Comparison of ENCODE assay signal across 10 mouse cellular contexts in genomic region chr4:114611166-114611929, GRCm38 (mm10).
A peak's percentile ranks its signal among the peaks of the same experiment; 100 is the strongest.
DNase-seq lines count a peak whose midpoint lies in the region; ATAC-seq and TF ChIP-seq lines count a peak whose summit lies in the region.
"Had no signal": no experiment of that assay in that cellular context is flagged by ENCODE, and none has a peak within 500 bp of the region (broad histone marks: within the 10 kb centered on the region; RNA-seq: fewer than 3 reads in every experiment).

No protein-coding gene starts in this region.

- DNase-seq in forebrain, postnatal 0 days: peak; percentile 20
- DNase-seq in forebrain, embryonic 14.5 days (ENCODE audit: low spot score): no peak
- DNase-seq in left cerebral cortex, adult 18-20 months (ENCODE audit: low spot score in 2 of 2): peak; percentile 36 to 48
- no peak for DNase-seq in left cerebral cortex, adult 11 months (ENCODE audit: low spot score)
- peak; percentile 21 for DNase-seq in ES-CJ7 (ENCODE audit: low read depth, low spot score)
- DNase-seq in heart, postnatal 4 days: peak; percentile 46
- no peak for DNase-seq in urinary bladder, adult 18-20 months (ENCODE audit: low spot score in 2 of 2)
- DNase-seq: cerebellum, adult 11 months had no signal

- H3K9ac ChIP-seq in forebrain, postnatal 0 days: no peak overlapping the region
- H3K9ac ChIP-seq in forebrain, embryonic 14.5 days (ENCODE audit: low read length): no peak overlapping the region
- H3K9ac ChIP-seq in forebrain, embryonic 15.5 days (replicated peaks): no peak overlapping the region
- H3K9ac ChIP-seq: liver, embryonic 15.5 days had no signal

- no peaks in the 10 kb centered on the region for H3K4me1 ChIP-seq in forebrain, postnatal 0 days (ENCODE audit: insufficient read depth)
- no peaks in the 10 kb centered on the region for H3K4me1 ChIP-seq in forebrain, embryonic 14.5 days (ENCODE audit: control insufficient read depth, insufficient read depth, low read length)
- no peaks in the 10 kb centered on the region for H3K4me1 ChIP-seq in forebrain, embryonic 15.5 days
- H3K4me1 ChIP-seq: liver, embryonic 15.5 days had no signal

- no peaks in the 10 kb centered on the region for H3K36me3 ChIP-seq in forebrain, postnatal 0 days (ENCODE audit: insufficient read depth)
- no peaks in the 10 kb centered on the region for H3K36me3 ChIP-seq in forebrain, embryonic 14.5 days (ENCODE audit: control insufficient read depth, insufficient read depth, low read length)
- H3K36me3 ChIP-seq in forebrain, embryonic 15.5 days: no peaks in the 10 kb centered on the region
- H3K36me3 ChIP-seq: liver, embryonic 15.5 days had no signal

- 0 out of 2 replicates have a peak, but pooled peaks have one; percentile 25 for ATAC-seq in forebrain, postnatal 0 days
- no peak for ATAC-seq in forebrain, embryonic 14.5 days
- ATAC-seq in forebrain, embryonic 15.5 days (replicated peaks): no peak

- H3K9me3 ChIP-seq in forebrain, postnatal 0 days (ENCODE audit: low read length): no peaks in the 10 kb centered on the region
- H3K9me3 ChIP-seq in forebrain, embryonic 14.5 days (replicated peaks; ENCODE audit: control insufficient read depth, low read length): no peaks in the 10 kb centered on the region
- H3K9me3 ChIP-seq in forebrain, embryonic 15.5 days: no peaks in the 10 kb centered on the region
- H3K9me3 ChIP-seq: liver, embryonic 15.5 days had no signal

- no peak overlapping the region for H3K4me3 ChIP-seq in forebrain, postnatal 0 days (ENCODE audit: low read depth, low read length)
- H3K4me3 ChIP-seq in forebrain, embryonic 14.5 days (ENCODE audit: low read depth, low read length): no peak overlapping the region
- no peak overlapping the region for H3K4me3 ChIP-seq in forebrain, embryonic 15.5 days
- H3K4me3 ChIP-seq: liver, embryonic 15.5 days had no signal

- H3K4me2 ChIP-seq in forebrain, postnatal 0 days (ENCODE audit: low read depth): no peak overlapping the region
- H3K4me2 ChIP-seq in forebrain, embryonic 14.5 days (ENCODE audit: low read length): no peak overlapping the region
- H3K4me2 ChIP-seq in forebrain, embryonic 15.5 days (replicated peaks): no peak overlapping the region
- H3K4me2 ChIP-seq: liver, embryonic 15.5 days had no signal

- peak; percentile 20; the same call in 1 of the 2 replicates for TF ChIP-seq CTCF in forebrain, postnatal 0 days (IDR thresholded peaks at IDR 0.05; ENCODE audit: low read depth)

- WGBS in forebrain, postnatal 0 days: 65% methylated on average over 8 of the region's 8 CpGs
- 80% methylated on average over 8 of the region's 8 CpGs for WGBS in forebrain, embryonic 14.5 days
- 72% methylated on average over 8 of the region's 8 CpGs for WGBS in forebrain, embryonic 15.5 days

- no peaks in the 10 kb centered on the region for H3K27me3 ChIP-seq in forebrain, postnatal 0 days (ENCODE audit: insufficient read depth, low read length)
- H3K27me3 ChIP-seq in forebrain, embryonic 14.5 days (replicated peaks; ENCODE audit: control insufficient read depth, insufficient read depth, low read length): no peaks in the 10 kb centered on the region
- no peaks in the 10 kb centered on the region for H3K27me3 ChIP-seq in forebrain, embryonic 15.5 days
- H3K27me3 ChIP-seq: liver, embryonic 15.5 days had no signal

- H3K27ac ChIP-seq in forebrain, postnatal 0 days (ENCODE audit: low read depth, low read length): no peak overlapping the region
- no peak overlapping the region for H3K27ac ChIP-seq in forebrain, embryonic 14.5 days (ENCODE audit: low read depth, low read length)
- no peak overlapping the region for H3K27ac ChIP-seq in forebrain, embryonic 15.5 days (replicated peaks)
- H3K27ac ChIP-seq: liver, embryonic 15.5 days had no signal

Comparison
In these comparisons a context has a peak if more than half of its experiments do, and no peak if none do; other contexts are left out.
1. DNase-seq: peak in forebrain, postnatal 0 days (single experiment), left cerebral cortex, adult 18-20 months (2 of 2), ES-CJ7 (single experiment) and heart, postnatal 4 days (single experiment); none in forebrain, embryonic 14.5 days (single experiment), left cerebral cortex, adult 11 months (single experiment) and urinary bladder, adult 18-20 months (0 of 2).